Mouse (Mus musculus) left cerebral cortex, adult 9 months (tissue): Measurements from ENCODE around the gene Actn4.

ENCODE experiments used
- DNase-seq, 2 experiments: peaks; one replicate each; pipeline ENCODE4 v3.0.0; 2022; ENCODE audit warnings: low spot score in 2 of 2

The Actn4 gene

DNA sequence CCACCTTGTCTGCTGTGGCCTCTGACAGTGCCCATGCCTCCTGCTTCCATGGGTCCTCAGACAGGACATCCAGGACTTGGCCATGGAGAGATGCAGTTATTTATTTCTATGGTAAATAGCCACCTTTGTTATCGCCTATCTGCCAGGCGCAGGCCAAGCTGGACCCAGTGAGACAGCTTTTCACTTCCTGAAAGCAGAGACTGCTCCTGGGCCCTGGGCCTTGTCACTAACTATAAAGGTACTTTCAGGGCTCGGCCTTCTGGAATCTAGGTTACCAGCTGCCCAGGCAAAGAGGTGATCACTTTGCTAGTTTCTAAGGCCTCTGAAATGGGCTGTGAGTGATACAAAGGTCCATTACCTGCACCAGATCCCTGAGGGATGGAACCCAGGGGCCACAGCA lies 37.3 kb downstream of the Actn4 start:
- no peak for DNase-seq

DNA sequence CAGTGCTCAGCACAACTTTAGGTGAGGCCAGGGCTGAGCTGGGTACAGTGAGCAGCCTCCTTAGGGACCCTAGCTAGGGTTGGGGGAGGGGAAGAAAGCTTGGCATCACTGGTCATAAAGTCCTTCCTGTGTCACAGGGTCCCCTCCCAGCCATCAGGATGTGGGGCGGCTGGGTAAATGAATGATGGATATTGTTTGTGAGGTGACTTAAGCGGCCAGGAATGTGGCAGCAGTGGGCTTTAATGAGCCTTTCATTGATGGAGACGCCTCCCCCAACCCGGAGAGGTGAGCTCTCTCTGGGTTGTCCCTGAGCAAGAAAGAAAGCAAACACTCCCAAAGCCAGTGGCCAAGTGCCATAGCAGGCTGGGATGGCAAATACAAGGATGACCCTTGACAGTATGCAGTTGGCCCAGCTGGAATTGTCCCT lies 38.3 kb downstream of the Actn4 start:
- DNase-seq = no peak

DNA sequence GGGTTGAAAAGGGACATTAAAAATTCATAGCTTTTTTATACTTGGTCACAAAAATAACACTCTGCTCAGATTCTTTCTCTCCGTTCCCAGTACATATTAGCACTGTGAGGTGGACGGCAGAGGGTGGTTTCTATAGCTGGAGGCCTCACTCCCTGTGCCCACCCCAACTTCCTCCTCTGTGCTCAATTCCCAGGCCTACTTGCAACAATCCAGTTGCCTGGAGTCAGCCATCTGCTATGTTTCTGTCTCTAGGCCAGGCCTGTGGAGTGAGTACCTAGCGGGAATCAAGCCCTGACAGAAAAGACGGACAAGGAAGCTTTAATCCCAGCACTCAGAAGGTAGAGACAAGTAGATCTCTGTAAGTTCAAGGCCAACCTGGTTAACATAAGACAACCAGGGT lies 39.5 kb downstream of the Actn4 start:
- DNase-seq = peak in 1 of 2 experiments; percentile 58

DNA sequence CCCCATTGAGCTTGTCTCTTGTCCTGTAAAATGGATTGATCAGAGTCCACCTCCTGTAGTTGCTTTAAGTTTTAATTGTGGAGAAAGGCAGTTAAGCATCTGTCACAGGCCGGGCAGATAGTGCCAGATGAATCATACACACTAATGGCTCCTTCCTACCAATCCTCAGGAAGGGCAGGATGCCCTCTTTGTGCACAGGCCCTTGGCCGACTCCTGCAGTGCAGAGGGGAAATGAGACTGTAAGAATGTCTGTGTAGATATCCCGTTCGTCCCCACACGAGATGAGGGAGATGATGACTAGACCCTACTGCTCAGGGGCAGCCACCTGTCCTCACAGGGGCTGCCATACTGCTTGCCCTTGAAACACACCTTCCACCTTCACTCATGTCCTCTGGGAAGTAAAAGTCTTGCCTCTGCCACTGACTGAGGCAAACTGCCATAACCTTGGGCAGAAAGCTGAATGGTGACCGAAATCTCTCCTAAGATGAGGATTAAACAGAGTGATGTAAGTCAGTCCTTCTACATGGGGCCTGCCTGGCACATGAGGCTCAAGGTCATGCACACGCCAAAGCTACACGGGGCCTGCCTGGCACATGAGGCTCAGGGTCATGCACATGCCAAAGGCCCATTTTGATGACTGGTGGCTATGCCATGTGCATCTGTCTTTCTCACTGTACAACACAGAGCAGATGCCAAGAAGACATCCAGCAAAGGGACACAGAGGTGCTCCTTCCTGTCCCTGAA lies 40.2 kb downstream of the Actn4 start:
- no peak for DNase-seq

DNA sequence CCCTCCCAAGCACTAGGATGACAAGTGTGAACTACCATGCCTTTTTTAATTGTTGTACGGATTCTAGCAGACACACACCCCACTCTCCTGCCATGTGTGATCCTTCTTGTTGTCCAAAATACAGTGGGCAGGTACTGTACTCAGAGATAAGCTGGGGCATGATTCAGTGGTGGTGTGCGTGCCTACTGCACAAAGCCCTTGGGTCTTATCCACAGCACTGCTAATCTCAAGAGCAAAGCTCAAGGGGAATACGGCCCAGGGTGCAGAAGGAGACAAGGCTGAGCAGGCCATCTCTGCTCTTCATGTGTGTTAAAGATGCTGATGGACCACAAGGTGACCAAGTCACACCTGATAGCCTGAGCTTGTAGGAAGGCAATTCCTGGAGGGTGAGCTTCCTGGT lies 41.0 kb downstream of the Actn4 start:
- DNase-seq = no peak

DNA sequence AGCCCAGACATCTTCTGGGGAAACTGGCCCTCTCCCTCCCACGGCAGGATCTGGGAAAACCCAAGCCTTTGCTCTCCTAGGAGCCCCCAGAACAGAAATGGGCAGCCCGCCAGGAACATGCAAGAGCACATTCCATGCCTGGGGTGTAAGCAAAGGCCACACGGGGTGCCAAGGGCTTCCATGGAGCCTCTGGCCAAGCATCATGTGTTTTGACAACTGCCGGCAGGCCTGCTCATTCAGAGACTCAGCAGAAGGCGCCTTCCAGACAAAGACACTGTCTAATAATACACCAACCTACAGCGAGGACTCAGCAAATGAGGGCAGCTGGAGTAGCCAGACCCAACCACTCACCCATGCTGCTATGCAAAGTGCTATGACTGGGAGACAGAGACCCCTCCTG lies 42.3 kb downstream of the Actn4 start:
- DNase-seq = peak in 1 of 2 experiments; percentile 45

DNA sequence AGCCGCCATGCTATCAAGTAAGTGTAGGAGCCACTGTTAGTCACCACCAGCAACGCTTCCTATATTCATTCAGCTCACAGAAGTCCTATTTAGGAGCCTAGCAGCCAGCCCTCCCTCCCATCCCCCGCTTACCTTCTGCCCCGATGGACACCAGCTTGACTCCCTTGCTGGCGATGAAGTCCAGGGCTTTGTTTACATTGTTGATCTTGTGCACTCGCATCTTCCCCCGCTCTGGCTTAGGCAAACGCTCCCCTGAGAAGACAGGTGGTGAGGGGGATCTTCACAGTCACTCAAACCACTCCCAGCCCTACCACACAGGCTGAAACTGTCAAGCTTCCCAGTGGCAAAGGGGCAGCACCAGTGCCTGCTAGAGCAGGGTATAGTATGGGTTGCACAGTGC lies 43.6 kb downstream of the Actn4 start:
- DNase-seq = no peak

DNA sequence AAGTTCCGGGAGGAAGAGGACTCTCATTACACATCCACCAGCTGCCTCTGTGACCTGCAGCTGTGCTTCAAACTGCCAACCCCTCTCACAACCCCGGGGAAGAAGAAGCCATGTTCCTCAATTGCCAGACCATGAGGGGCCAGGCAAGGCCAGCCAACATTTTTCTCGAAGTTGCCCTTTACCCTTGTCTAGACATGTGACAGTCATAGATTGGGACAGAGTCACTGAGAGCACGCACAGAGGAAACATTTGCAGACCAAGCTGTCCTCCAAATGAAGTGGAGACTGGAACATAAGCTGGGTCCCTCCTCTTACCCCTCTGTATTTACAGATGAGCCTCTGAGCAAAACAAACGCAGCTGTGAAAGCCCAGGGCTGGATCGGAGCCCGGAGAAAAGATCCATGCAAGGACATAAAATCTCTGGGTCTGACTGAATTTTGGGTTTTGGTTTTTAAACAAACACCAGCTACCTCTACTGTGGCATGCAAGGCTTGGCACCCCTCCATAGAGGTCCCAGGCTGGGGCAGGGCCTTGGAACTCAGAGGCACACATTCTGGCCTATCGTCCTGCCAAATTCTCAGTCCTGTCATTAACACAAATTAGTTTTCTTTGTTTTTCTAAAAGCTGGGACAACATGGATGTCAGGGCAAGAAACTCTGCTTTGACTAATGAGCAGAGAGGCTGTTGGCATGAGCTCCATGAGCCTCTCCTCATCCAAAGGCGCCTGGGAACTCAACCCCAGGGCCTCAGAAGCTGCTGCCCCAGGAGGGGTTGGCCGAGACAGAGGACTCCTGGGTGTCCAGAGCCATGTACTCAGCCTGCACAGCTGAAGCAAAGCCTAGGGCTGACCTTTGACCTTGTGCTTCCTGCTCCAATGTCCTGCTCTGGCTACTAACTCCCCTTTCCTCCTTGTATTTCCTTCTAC lies 44.4 kb downstream of the Actn4 start:
- peak in 1 of 2 experiments; percentile 68 for DNase-seq

DNA sequence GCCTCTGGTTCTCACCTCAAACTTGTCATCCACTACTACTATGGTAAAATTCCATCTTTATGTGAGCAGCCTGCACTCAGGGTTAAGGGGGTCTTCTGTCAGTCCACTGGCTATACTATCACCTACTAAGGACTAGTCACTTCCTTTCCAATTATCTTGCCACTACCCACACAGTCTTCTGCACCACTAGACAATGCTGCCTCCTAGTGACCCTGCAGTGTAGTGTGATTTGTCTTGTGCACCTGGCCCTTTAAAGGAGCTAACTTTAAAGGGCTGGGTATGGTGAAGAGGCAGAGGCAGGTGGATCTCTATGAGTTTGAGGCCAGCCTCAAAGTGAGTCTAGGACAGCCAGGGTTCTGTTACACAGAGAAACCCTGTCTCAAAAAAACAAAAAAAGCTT lies 45.6 kb downstream of the Actn4 start:
- no peak for DNase-seq

DNA sequence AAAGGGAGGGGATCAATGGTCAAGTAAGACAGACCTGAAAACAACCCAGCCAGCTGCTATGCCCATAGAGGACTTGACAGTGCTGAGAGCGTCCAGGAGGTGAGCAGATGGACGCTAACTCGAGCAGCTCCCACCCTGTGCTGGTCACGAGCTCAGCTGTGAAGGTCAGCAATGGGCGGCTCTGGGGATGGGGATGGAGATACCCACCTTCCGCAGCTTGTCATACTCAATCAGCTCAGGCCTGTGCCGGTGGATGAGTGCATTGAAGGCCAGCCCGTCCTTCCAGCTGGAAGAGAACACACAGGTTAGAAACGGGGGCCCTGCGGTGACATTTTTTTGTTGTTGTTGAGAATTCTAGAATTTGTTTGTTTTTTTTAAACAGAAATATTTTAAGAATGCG lies 49.0 kb downstream of the Actn4 start:
- no peak for DNase-seq

DNA sequence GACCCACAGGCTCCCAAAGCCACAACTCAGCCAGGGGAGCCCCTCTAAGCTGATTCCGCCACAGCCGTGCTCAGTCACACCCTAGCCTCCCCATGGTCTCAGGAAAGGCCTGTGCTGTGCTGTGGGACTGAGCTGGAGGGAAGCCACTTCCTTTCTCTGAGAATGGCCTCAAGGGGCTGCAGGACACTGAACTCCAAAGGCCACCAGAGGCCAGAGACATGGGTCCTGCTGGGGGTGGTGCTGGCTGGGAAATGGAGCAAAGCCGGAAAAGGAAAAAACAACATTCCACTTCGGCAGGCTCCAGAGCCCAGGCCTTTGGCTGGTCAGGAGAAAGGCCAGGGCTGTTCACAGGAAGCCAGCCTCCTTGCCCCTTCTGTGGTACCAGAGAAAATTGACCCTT lies 50.5 kb downstream of the Actn4 start:
- no peak for DNase-seq

DNA sequence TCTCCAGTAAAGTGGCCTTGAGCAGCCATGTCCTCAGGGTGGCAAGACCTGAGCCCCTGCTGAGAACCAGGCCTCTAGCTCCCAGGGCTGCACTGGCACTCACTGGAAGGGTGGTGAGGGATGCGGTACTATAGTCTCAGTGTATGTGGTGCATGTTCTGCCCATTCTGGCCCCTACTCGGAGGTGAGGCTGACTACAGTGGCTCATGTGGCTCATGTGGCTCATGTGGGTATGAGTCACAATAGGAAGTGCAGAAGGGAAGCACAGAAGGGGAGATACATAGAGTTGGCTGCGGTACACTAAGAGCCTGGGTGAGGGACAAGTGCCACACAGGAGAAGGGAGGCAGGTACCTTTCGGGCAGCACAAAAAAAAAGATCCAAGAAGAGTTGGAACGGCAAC lies 54.9 kb downstream of the Actn4 start:
- DNase-seq = no peak

DNA sequence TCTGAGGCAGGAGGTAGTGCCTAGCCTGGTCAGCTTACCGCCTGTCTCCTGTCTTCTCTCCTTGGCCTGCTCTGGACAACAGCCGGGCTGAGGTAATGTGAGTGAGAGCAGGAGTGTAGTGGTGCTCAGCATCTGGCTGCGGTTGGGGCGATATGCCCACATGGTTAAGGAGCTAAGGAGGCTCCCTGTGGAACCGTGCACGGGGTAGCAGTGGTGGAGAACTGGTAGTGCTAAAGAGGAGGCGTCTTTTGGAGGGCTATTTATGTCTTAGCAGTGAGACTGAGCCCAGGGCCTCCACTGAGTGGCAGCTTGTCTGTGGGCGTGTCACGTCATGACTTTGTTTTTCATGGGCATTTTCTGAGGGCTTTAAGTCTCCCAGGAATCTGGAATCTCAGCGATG lies 58.4 kb downstream of the Actn4 start:
- peak; percentile 72 to 90 for DNase-seq

DNA sequence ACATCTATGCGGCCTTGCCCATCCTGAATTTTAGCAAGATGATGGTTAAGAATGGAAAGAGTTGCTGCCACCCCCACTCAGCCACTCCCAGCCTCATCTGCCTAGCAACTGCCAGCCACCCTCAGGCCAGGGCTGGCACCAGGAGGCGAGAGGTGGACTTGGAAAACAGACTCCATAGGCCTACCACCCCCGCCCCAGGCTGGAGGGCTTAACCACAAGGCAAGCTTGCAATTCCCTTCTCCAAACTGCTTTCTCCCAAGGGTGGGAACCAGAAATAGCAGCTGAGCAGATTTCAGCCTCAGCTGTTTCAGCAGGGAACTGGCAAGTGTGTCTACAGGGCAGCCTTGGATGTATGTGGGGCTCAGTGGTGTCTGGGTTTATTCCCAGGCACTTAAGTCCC lies 59.3 kb downstream of the Actn4 start:
- DNase-seq = peak; percentile 63 to 84

DNA sequence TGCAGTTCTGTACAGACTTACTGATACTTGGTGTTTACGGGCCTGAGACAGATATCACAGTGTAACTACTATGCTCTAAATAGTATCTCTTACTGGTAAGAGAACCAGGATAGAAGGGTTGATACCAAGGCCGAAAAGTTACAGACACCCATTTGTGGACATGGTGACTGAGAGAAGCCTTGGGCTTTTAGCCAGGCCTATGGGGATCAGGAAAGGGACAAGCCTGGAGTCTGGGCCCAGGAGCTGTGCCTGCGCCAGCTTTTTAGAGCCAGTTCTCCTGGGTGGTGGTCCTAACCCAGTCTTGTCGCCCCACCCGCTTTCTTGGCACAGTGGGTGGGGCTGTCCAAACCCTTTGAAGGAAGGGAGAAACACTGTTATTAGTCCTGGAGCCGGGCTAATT lies 60.0 kb downstream of the Actn4 start:
- no peak for DNase-seq

DNA sequence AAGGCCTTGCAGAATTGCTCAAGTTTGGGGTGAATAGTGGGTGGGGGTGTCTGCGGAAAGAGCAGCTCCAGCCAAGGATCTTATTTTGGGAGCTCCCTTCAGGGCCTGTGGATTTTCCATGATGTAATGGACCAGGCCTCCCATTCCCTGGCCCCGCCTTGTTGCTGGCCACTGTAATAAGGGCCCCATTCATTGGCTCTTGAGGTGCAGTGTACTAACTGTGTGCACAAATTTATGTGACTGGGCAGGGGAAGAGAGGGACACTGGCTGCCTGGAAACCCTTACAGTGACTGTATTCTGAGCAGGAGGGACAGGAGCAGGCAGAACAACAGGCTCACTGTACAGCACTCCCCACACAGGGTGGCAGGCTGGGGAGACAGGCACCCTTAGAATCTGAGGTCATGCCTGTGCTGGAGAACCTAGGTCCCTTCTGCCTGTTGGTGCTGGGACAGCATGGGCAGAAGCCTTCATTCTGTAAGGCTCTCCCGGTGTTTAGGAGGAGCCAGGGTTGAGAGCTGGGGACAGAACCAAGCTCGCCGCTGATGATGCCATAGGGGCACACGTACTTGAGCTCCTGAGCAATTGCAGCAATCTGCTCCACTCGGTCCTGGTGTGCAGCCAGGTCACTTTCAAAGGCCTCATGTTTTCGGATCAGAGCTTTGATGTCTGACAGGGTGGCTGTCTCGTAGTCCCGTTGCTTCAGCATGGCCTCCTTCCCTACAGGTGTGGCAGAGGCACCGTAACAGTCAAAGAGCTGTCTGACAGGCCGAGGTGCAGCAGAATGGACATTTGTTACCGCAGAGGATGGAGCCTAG lies 60.6 kb downstream of the Actn4 start:
- DNase-seq = peak; percentile 64 to 65

DNA sequence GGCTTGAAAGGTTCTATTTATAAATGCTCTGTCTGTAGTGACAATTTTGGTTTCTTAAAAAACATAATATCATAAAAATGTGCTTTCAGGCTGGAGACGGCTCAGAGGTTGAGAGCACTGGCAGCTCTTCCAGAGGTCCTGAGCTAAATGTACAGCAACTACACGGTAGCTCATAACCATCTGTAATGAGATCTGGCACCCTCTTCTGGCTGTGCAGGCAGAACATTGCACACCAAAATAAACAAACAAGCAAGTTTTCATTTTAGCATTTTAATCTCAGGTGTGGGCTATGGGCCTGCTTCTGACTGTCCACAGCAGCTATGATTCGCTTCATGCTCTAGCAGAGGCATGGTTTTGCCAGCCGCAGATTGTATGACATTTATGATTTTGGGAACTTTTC lies 62.2 kb downstream of the Actn4 start:
- no peak for DNase-seq

DNA sequence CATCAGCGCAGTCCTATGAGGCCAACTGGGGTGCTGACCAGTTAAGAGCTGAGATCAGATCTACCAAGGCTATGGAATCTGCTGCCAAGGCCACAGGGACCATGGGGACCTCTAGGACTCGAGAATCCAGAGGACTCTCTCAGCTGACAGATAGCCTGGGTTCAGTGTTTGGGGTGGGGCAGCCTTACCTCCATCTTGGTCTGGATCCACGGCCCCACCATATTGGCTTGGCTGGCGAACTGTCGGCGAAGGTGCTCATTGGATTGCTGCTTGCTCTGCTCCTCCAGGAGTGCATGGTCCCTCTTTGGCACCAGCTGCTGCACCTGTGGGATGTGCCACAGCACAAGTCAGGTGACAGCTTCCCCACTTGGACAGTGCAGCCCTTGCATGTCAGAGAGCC lies 64.5 kb downstream of the Actn4 start:
- DNase-seq = no peak

DNA sequence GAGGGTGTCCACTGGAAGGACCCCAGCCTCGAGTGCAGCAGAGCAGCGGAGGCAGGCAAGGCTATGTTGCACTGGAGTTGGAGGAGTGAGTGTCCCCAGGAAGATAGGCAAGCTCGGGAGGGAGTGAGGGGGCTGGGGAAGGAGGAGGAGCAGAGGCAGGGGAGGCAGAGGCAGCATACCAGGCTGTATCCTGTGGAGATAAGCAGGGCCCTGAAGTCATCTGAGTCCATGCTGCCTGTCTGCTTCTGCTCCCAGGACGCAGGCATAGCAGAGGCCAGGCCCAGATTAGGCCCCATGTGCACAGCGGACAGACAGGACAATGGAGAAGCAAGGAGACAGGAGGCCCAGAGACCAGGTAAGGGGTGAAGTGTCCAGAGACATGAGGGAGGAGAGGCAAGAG lies 67.2 kb downstream of the Actn4 start:
- DNase-seq = no peak

DNA sequence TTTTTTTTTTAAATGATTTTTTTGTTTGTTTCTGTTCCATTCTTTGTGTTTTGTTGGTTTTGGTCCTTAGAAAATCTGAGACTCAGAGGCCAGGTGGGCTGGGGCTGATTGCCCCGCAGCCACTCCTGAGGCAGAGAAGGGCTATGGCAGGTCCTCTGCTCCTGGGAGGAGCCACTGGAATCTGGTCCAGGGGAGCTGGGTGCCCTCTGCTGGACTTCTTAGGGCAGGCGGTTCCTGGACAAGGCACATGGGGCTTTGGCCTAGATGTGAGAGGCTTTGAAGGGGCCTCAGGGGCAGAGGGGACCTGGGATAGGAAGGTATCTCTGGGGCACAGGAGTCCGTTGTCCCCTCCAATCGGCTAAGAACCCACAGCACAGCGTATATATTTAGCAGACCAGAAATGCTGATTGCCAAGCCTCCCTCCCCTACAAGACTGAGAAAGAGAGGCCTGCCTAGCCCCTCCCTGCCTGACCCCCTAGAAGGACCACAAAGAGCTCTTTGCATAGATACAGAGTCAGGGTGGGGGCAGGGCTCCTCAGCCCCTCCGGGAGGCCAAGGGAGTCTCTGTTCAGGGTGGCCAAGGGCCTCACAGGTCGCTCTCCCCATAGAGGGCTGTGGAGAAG lies 68.4 kb downstream of the Actn4 start:
- no peak for DNase-seq

DNA sequence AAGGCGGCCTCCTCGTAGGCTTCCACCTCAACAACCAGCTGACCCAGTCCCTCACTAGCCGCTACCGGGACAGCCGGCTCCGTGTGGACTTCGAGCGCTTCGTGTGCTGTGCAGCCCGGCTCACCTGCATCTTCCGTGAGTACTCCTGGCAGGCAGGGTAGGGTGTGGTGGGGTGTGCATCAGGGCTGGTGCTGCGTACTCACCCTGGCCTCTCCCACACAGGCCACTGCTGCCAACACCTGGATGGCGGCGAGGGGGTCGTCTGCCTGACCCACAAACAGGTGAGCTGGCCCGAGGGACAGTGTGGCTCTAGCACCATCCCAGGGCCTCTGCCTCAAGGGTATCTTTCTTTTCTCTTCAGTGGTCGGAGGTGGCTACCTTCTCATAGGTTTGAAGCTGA lies 69.5 kb downstream of the Actn4 start:
- no peak for DNase-seq

DNA sequence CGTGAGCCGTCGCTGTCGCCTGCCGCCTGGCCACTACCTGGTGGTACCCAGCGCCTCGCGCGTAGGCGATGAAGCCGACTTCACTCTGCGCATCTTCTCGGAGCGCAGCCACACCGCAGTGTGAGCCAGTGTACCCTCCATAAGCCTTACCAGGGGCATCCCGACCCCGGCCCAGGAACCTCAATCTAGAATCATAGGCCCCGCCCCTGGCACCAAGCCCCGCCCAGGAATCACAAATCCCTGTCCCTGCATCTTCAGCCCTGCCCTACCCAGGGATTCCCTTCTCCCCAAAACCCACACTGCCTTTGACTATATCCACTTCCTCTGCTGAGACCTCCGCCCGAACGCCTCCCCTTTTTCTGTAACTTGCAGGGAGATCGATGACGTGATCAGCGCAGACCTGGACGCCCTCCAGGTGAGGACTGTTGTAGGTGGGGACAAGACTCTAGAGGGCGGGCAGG lies 73.4 kb downstream of the Actn4 start:
- DNase-seq = no peak
